Mouse (Mus musculus) heart, embryonic 15.5 days (tissue): ENCODE measurements around the gene Rab3il1. TPM values are rescaled to one million over a fixed set of nuclear protein-coding genes. Genes with fewer than 3 reads are reported as not detected.
A peak's percentile ranks its signal among the peaks of the same experiment; 100 is the strongest.

Experiments
- ATAC-seq: fragments of 200-750 bp; cut with Nextera tagmentation; replicated peaks from 2 replicates; pipeline ENCODE4 v1.8.0; 2017; ENCODE audit warnings: low read depth, moderate TSS enrichment; ENCODE audit not compliant: insufficient number of reproducible peaks, insufficient read depth, low FRiP score
- H3K27ac ChIP-seq: fragments of 300-500 bp; sonication (generic); 2 replicates; pipeline ENCODE4 v1.5.1; 2015; ENCODE audit warnings: mild to moderate bottlenecking, inconsistent platforms
- H3K27me3 ChIP-seq: fragments of 300-500 bp; sonication (generic); 2 replicates; pipeline ENCODE4 v1.6.1; 2015; ENCODE audit warnings: inconsistent platforms
- H3K36me3 ChIP-seq: fragments of 300-500 bp; sonication (generic); 2 replicates; pipeline ENCODE4 v1.6.1; 2015; ENCODE audit warnings: mild to moderate bottlenecking, inconsistent platforms
- H3K4me1 ChIP-seq: fragments of 300-500 bp; sonication (generic); replicated peaks from 2 replicates; pipeline ENCODE4 v1.6.1; 2015; ENCODE audit warnings: inconsistent platforms
- H3K4me2 ChIP-seq: fragments of 300-500 bp; sonication (generic); 2 replicates; pipeline ENCODE4 v1.6.1; 2015; ENCODE audit warnings: inconsistent platforms, mild to moderate bottlenecking, moderate library complexity
- H3K4me3 ChIP-seq: fragments of 300-500 bp; sonication (generic); 2 replicates; pipeline ENCODE4 v1.5.1; 2015; ENCODE audit warnings: mild to moderate bottlenecking, inconsistent platforms
- H3K9ac ChIP-seq: fragments of 300-500 bp; sonication (generic); 2 replicates; pipeline ENCODE4 v1.6.1; 2015; ENCODE audit warnings: mild to moderate bottlenecking, inconsistent platforms
- H3K9me3 ChIP-seq: fragments of 300-500 bp; sonication (generic); replicated peaks from 2 replicates; pipeline ENCODE4 v1.6.1; 2016; ENCODE audit warnings: inconsistent platforms
- WGBS: fragments of 180-500 bp; shearing (Covaris S2); methylation state at CpG from one replicate; pipeline ENCODE4 v1.1.7; 2015; ENCODE audit warnings: mixed read lengths; 5-methylcytosine and 5-hydroxymethylcytosine counted together
- polyA plus RNA-seq: library from polyadenylated mRNA; unstranded; fragments of >200 nt; fragmentation: Nextera tagmentation; extraction: Ambion mirVana; gene quantifications from 2 replicates; pipeline ENCODE4 v1.2.1, GENCODE M21; 2015

Rab3il1 gene
- polyA plus RNA-seq, 1 experiment from 2014 or later = 21.8 TPM

- H3K4me1 ChIP-seq = peaks cover 28% of the 10 kb centered on the region
- WGBS = 76% methylated on average over 5 of the region's 5 CpGs
- no peak overlapping the region for H3K27ac ChIP-seq
- ATAC-seq = no peak
- H3K4me2 ChIP-seq = no peak overlapping the region
- H3K4me3 ChIP-seq = no peak overlapping the region
- no peaks in the 10 kb centered on the region for H3K9me3 ChIP-seq
- no peaks in the 10 kb centered on the region for H3K27me3 ChIP-seq
- no peak overlapping the region for H3K9ac ChIP-seq
- 0 out of 2 replicates have a peak, but pooled peaks cover 2% of the 10 kb centered on the region for H3K36me3 ChIP-seq
Measured at GRCm38 (mm10) chr19:10034356-10034755, 32.9 kb downstream of the Rab3il1 start.

GRCm38 (mm10) chr19:10034785-10035447 is 33.4 kb downstream of the Rab3il1 start:
- Histone ChIP-seq H3K4me3 (no peak overlapping the region), H3K4me2 (no peak overlapping the region), H3K9me3 (no peaks in the 10 kb centered on the region), H3K27me3 (no peaks in the 10 kb centered on the region), H3K9ac (no peak overlapping the region), H3K36me3 (0 out of 2 replicates have a peak, but pooled peaks cover 2% of the 10 kb centered on the region), H3K4me1 (peaks cover 34% of the 10 kb centered on the region), H3K27ac (no peak overlapping the region)
- 56% methylated on average over 8 of the region's 8 CpGs for WGBS
- peak; percentile 40; the same call in 1 of the 2 replicates for ATAC-seq

- Histone ChIP-seq H3K36me3 (0 out of 2 replicates have a peak, but pooled peaks cover 2% of the 10 kb centered on the region), H3K4me1 (peaks cover 54% of the 10 kb centered on the region), H3K27ac (no peak overlapping the region)
Measured at GRCm38 (mm10) chr19:10037534-10037933, 36.1 kb downstream of the Rab3il1 start.

GRCm38 (mm10) chr19:10038364-10038763 is 36.9 kb downstream of the Rab3il1 start:
- WGBS = 60% methylated on average over 3 of the region's 3 CpGs
- ATAC-seq = no peak
- 0 out of 2 replicates have a peak, but pooled peaks cover 2% of the 10 kb centered on the region for H3K36me3 ChIP-seq
- no peaks in the 10 kb centered on the region for H3K27me3 ChIP-seq
- peak overlapping the region; percentile 90 for H3K27ac ChIP-seq
- H3K9ac ChIP-seq = no peak overlapping the region; the same call in 1 of the 2 replicates
- peak overlapping the region; percentile 42 for H3K4me2 ChIP-seq
- H3K4me1 ChIP-seq = peaks cover 62% of the 10 kb centered on the region
- H3K4me3 ChIP-seq = no peak overlapping the region
- no peaks in the 10 kb centered on the region for H3K9me3 ChIP-seq

More at GRCm38 (mm10) chr19:10037534-10037933, 36.1 kb downstream of the Rab3il1 start:
- no peak overlapping the region for H3K9ac ChIP-seq
- H3K9me3 ChIP-seq = no peaks in the 10 kb centered on the region
- no peak overlapping the region for H3K4me2 ChIP-seq
- no peak overlapping the region for H3K4me3 ChIP-seq
- 56% methylated on average over 2 of the region's 2 CpGs for WGBS
- ATAC-seq = no peak
- H3K27me3 ChIP-seq = no peaks in the 10 kb centered on the region

- H3K9ac ChIP-seq = no peak overlapping the region; the same call in 1 of the 2 replicates
- no peaks in the 10 kb centered on the region for H3K27me3 ChIP-seq
- peaks cover 68% of the 10 kb centered on the region for H3K4me1 ChIP-seq
- H3K9me3 ChIP-seq = no peaks in the 10 kb centered on the region
- H3K4me3 ChIP-seq = no peak overlapping the region
- H3K36me3 ChIP-seq = 0 out of 2 replicates have a peak, but pooled peaks cover 2% of the 10 kb centered on the region
- H3K4me2 ChIP-seq = peak overlapping the region; percentile 42
- WGBS = 3% methylated on average over 3 of the region's 3 CpGs
- ATAC-seq = peak; percentile 17; the same call in 1 of the 2 replicates
- peak overlapping the region; percentile 90 for H3K27ac ChIP-seq
Measured at GRCm38 (mm10) chr19:10038910-10039309, 37.4 kb downstream of the Rab3il1 start.

GRCm38 (mm10) chr19:10039615-10040014 is 38.1 kb downstream of the Rab3il1 start:
- Histone ChIP-seq H3K4me2 (no peak overlapping the region), H3K9ac (no peak overlapping the region), H3K27ac (peak overlapping the region; percentile 90), H3K4me1 (peaks cover 73% of the 10 kb centered on the region), H3K36me3 (0 out of 2 replicates have a peak, but pooled peaks cover 2% of the 10 kb centered on the region), H3K9me3 (no peaks in the 10 kb centered on the region), H3K4me3 (no peak overlapping the region), H3K27me3 (no peaks in the 10 kb centered on the region)
- ATAC-seq = no peak
- 71% methylated on average over 2 of the region's 2 CpGs for WGBS

- Histone ChIP-seq H3K27ac (peak overlapping the region; percentile 90), H3K4me2 (peak overlapping the region; percentile 88), H3K27me3 (no peaks in the 10 kb centered on the region), H3K9ac (peak overlapping the region; percentile 85), H3K4me3 (peak overlapping the region; percentile 84), H3K4me1 (peaks cover 78% of the 10 kb centered on the region), H3K9me3 (no peaks in the 10 kb centered on the region), H3K36me3 (no peaks in the 10 kb centered on the region)
- WGBS = 11% methylated on average over 17 of the region's 20 CpGs
- ATAC-seq = no peak
Measured at GRCm38 (mm10) chr19:10040866-10041387, 39.5 kb downstream of the Rab3il1 start.

GRCm38 (mm10) chr19:10041388-10042148 is 40.1 kb downstream of the Rab3il1 start, which contains the start of gene Fads3:
Gene Fads3 (plus strand): TSS chr19:10041569.
- H3K9ac ChIP-seq = peak within 1 kb of the TSS; percentile 85
- under 1% methylated on average over 68 of the region's 69 CpGs for WGBS
- H3K4me3 ChIP-seq = peak within 1 kb of the TSS; percentile 84
- peaks cover 84% of the 10 kb centered on the region for H3K4me1 ChIP-seq
- no peaks in the 10 kb centered on the region for H3K36me3 ChIP-seq
- H3K9me3 ChIP-seq = no peaks in the 10 kb centered on the region
- H3K27ac ChIP-seq = peak within 1 kb of the TSS; percentile 90
- peak within 1 kb of the TSS; percentile 88 for H3K4me2 ChIP-seq
- ATAC-seq = peak; percentile 82
- H3K27me3 ChIP-seq = no peaks in the 10 kb centered on the region

GRCm38 (mm10) chr19:10042232-10042631 is 40.8 kb downstream of the Rab3il1 start:
- no peak; the same call in 1 of the 2 replicates for ATAC-seq
- peaks cover 90% of the 10 kb centered on the region for H3K4me1 ChIP-seq
- H3K9me3 ChIP-seq = no peaks in the 10 kb centered on the region
- no peaks in the 10 kb centered on the region for H3K36me3 ChIP-seq
- peak overlapping the region; percentile 88 for H3K4me2 ChIP-seq
- 26% methylated on average over 6 of the region's 6 CpGs for WGBS
- peak overlapping the region; percentile 84 for H3K4me3 ChIP-seq
- H3K27me3 ChIP-seq = no peaks in the 10 kb centered on the region
- peak overlapping the region; percentile 85 for H3K9ac ChIP-seq
- H3K27ac ChIP-seq = peak overlapping the region; percentile 90

GRCm38 (mm10) chr19:10042816-10043215 is 41.3 kb downstream of the Rab3il1 start:
- Histone ChIP-seq H3K4me3 (peak overlapping the region; percentile 84), H3K4me1 (peaks cover 90% of the 10 kb centered on the region)

GRCm38 (mm10) chr19:10043643-10044042 is 42.2 kb downstream of the Rab3il1 start:
- H3K9ac ChIP-seq = no peak overlapping the region
- H3K4me3 ChIP-seq = peak overlapping the region; percentile 84
- no peaks in the 10 kb centered on the region for H3K36me3 ChIP-seq
- H3K27me3 ChIP-seq = no peaks in the 10 kb centered on the region
- H3K27ac ChIP-seq = peak overlapping the region; percentile 90
- peak; percentile 45 for ATAC-seq
- H3K4me1 ChIP-seq = peaks cover 87% of the 10 kb centered on the region
- peak overlapping the region; percentile 88 for H3K4me2 ChIP-seq
- H3K9me3 ChIP-seq = no peaks in the 10 kb centered on the region

More at GRCm38 (mm10) chr19:10042816-10043215, 41.3 kb downstream of the Rab3il1 start:
- Histone ChIP-seq H3K9ac (peak overlapping the region; percentile 85), H3K27ac (peak overlapping the region; percentile 90), H3K9me3 (no peaks in the 10 kb centered on the region), H3K36me3 (no peaks in the 10 kb centered on the region), H3K27me3 (no peaks in the 10 kb centered on the region), H3K4me2 (peak overlapping the region; percentile 88)
- 57% methylated on average over 4 of the region's 4 CpGs for WGBS
- ATAC-seq = no peak; the same call in 1 of the 2 replicates
